Mouse (Mus musculus) left cerebral cortex, adult 9 months (tissue): ENCODE measurements around the gene Zfp704.
A peak's percentile ranks its signal among the peaks of the same experiment; 100 is the strongest.

Source experiments
- DNase-seq, 2 experiments: peaks; one replicate each; pipeline ENCODE4 v3.0.0; 2022; ENCODE audit warnings: low spot score in 2 of 2

Gene Zfp704

DNA sequence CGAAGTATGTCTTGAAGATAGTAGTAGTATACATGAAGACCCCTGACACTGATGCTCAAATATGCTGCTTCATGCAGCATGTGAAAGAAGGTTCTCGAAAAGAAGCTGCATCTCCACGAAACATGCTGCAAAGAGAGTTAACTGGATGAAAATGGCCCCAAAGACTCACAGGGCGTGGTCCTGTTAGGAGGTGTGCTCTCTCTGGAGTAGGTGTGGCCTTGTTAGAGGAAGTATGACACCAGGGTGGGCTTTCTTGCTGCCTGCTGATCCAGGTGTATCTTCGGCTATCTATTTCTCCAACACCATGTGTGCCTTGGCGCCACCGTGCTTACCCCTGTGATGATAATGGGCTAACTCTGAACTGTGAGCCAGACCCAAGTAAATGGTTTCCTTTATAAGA lies 90.9 kb downstream of the Zfp704 start:
- no peak for DNase-seq

DNA sequence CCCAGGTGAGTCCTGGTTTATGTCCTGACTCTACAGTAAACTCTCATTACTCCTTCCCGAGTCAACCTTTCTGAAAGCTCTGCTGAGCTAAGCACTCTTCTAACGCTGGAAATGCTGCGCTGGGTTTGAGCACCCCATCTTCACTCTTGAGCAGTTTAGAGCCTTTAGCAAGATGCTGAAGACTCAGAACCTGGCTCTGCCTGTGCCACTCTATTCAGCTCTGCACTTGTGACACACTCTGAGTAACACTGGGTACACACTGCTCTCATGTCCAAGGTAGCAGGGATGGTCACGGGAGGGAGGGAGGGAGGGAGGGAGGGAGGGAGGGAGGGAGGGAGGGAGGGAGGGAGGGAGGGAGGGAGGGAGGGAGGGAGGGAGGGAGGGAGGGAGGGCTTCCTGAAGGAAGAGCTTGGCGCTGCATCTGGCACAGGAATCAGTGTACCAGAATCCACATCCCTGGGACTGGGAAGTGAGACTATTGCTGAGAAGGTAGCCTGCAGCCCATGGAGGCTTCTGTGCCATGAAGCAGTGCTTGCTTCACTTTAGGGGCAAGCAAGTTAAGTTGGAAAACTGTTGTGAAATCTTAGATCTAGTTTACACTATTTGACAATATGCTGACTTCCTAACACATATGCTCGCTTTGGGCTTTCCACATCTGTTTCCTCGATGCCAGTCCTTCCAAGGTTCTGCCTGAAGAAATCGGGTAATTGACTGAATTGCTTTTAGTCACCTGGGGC lies 93.6 kb downstream of the Zfp704 start:
- DNase-seq, result no peak

DNA sequence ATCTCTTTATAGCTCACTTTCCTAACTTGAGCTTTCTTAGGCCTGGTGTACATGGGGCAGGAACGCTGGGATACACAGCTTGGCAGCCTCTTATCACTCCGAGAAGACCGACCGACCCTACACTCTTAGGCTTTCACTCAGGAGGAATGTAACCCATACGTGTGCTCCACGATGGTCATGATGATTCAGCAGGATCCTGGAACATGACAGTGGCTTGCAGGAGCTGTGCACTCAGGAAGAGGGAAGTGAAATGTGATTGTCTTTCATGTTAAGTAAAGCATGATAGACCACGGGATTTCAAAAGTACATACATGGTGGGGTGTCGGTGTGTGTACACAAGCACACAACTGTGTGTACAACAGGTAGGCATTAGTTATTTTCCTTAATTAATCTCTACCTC lies 94.4 kb downstream of the Zfp704 start:
- no peak for DNase-seq

- DNase-seq, result no peak
These were observed 96.2 kb downstream of the Zfp704 start for GRCm38 (mm10) chr3:9513703-9514110.

- DNase-seq, result no peak
These were observed 97.7 kb downstream of the Zfp704 start for GRCm38 (mm10) chr3:9512199-9512598.

DNA sequence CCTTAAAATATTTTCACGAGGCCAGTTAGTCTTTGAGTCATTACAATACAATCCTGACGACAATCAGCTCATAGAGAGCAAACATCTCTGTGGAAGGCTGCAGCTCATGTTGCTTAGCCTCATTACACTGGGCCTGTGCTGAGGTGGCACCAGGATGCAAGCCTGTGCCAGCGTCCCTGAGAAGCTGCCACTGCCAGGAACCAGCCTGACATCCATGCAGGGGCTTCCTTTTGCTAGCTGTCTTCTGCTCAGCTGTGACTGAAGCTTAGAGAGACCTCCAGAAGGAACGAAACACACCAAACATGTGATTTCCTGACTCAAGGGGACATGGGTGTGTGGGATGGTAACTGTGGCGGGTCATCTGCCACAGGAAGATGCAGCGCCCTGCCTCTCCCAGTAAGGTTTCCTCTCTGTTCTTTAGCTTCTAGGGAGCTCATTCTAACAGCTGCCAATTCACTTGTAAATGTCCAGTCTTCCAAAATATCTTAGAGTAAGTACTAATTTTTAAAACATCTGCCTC lies 104.1 kb downstream of the Zfp704 start:
- no peak for DNase-seq

DNA sequence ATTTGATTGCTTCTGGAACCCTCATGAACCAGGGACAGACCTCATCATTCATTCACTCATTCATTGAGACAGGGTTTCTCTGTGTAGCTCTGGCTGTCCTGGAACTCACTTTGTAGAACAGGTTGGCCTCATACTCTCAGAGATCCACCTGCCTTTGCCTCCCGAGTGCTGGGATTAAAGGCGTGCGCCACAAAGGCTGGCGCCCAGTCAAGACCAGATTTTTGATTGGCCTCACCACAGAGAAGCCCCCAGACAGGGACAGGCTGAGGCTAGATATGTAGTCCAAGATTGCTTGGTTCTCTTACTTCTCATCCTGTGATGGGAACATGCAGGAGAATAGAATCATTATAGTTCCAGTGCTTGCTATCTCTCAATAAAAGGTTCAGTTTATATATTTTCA lies 105.5 kb downstream of the Zfp704 start:
- no peak for DNase-seq

- peak; percentile 93 to 95 for DNase-seq
These were observed 109.2 kb downstream of the Zfp704 start for GRCm38 (mm10) chr3:9500725-9501124.

DNA sequence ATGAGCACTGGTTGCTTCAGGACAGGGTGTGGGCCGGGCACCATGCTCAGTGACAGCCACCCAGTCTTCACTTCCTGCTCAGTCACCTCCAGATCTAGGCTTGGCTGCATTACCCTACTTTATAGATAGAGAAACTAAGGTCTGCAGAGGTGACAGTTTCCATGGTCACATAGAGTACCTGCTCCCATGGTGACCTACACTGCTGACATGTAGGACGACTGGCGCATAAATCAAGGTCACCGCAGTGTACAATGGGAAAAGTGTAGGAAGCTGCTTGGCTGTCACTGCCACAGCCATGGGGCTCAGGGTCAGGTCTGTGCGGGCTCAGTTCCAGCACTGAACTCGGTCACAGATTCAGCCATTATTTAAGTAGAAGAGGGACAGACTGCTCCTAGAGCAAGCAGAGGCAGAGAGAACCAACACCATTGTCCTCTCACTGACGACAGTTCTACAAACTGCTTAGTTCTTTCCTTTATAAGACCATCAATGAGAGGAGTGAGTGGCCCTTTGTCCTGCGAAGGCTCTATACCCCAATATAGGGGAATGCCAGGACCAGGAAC lies 109.8 kb downstream of the Zfp704 start:
- no peak for DNase-seq

- DNase-seq, result no peak
These were observed 110.4 kb downstream of the Zfp704 start for GRCm38 (mm10) chr3:9499489-9499888.

GRCm38 (mm10) chr3:9497260-9497659 lies 112.6 kb downstream of the Zfp704 start:
- DNase-seq, result no peak

GRCm38 (mm10) chr3:9491766-9492283 lies 118.1 kb downstream of the Zfp704 start:
- DNase-seq, result no peak

DNA sequence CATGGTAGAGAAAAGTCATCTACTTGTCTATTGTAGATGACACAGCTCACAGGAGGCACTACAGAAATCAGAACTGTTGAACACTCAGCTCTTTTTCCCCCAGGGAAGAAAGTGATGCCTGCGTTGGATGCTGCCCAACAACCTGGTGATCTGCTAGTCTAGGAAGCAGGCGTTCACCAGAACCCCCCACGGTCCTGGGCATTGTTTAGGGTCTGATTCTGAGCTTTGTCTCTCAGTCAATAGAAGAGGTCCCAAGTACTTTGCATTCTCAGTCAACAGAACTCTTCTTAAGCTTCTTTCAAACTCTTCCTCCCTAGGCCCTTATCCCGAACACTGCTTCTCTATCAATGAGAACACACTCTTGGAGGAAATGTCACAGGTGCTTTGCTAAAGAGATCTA lies 122.2 kb downstream of the Zfp704 start:
- DNase-seq, result no peak

DNA sequence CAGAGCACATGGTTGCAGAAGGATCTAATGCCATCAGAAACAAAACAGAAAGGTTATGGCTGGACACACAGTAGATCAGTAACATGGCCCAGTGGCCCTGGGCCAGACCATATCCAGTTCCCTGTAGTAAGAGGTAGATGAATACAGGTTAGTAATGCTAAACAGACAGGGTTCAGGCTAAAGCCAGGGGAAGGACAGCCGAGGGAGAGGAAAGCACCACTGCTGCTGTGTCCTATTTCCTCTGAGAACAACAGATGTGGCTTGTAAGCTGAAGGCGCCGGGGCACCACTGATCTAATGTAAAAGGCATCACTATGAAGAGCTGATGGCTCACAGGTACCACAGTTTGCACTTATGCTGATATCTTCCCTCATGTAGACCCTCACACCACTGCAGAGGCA lies 124.4 kb downstream of the Zfp704 start:
- no peak for DNase-seq

- DNase-seq, result no peak
These were observed 127.9 kb downstream of the Zfp704 start for GRCm38 (mm10) chr3:9481956-9482355.

DNA sequence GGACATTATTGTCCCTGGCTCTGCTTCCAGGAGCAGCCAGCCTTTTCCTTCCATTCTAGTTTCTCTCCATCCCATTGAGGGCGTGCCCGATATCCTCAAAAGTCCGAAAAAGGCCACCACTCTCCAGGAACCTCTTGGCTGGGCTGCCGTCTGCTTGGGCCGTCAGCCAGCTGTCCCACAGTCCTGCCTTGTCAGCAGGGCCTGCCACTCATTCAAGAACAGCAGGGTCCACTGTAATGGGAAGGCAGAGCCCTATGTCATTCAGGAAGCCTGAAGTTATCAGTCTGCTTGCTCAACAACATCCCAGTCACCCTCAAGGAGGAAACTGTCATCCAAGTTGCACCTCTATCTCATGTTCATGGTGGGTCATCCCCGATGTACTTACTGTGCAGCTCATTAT lies 128.5 kb downstream of the Zfp704 start:
- no peak for DNase-seq

GRCm38 (mm10) chr3:9480936-9481335 lies 128.9 kb downstream of the Zfp704 start:
- no peak for DNase-seq

GRCm38 (mm10) chr3:9477386-9477785 lies 132.5 kb downstream of the Zfp704 start:
- DNase-seq, result no peak

DNA sequence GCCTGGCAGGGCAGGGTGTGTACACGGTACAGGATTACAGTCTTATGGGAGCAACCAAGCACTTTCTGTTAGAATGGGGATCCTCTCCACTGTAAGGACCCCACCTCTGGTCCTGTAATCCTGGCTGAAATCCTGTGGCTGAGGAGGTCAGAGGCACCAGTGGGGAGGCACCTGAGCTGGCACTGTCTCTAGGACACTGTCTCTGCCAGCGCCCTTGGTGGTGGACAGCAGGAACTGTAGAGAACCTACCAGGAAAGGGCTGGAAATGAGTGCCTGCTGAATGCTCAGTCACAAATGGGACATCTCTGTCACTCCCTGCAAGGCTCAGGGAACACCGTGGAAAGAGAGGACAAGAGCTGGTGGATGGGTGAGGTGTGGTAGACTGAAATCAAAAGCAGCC lies 133.5 kb downstream of the Zfp704 start:
- no peak for DNase-seq

GRCm38 (mm10) chr3:9475501-9475900 lies 134.4 kb downstream of the Zfp704 start:
- DNase-seq, result no peak

DNA sequence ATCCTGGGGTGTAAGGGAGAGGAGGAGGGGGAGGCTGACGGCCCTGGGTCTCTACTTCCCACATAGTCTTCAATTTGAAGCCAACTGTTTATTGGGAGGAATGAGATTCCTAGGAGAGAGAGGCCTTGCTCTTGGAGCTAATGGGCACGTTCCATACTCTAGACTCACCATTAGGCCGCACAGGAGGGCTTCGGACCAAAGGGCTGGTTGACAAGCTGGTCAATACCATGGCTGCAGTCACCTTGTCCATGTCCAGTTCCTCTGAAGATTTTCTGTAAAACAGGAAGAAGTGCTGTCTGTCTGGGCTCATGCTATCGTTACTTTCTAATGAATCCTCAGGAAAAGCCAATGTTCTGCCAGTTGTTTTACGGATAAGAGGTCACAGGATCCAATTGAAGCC lies 135.6 kb downstream of the Zfp704 start:
- DNase-seq, result no peak

- peak in 1 of 2 experiments; percentile 73 for DNase-seq
These were observed 143.6 kb downstream of the Zfp704 start for GRCm38 (mm10) chr3:9466287-9466686.

DNA sequence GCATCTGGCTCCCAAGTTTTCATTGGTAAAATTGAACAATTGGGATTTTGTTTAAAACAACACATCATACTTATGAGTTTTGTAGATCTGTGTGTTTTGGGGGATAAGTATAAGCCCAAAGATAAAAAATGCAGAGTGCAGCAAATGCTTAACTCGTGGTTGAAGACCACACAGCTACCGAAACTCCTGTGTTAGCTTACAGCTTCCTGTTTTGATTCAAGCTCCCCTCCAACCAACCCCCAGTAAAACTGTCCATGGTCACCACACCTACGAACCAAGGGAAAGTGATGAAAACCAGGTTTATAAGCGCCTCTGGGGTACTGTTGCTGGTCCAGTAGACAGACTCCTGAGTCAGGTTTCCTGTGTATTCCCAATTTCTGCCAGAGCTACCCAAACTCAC lies 144.2 kb downstream of the Zfp704 start:
- no peak for DNase-seq
